Mouse (Mus musculus) C2C12 (cell line): ENCODE data around the gene Gas2l3.

Experiments
- CTCF ChIP-seq: IDR thresholded peaks from one replicate; pipeline ENCODE4 v1.5.1; 2011; ENCODE audit not compliant: control insufficient read depth, insufficient read depth, insufficient read length
- MYOG ChIP-seq: IDR thresholded peaks from one replicate; pipeline ENCODE4 v1.6.1; 2011; ENCODE audit not compliant: control insufficient read depth, insufficient read length; ENCODE audit errors: extremely low read depth

DNA sequence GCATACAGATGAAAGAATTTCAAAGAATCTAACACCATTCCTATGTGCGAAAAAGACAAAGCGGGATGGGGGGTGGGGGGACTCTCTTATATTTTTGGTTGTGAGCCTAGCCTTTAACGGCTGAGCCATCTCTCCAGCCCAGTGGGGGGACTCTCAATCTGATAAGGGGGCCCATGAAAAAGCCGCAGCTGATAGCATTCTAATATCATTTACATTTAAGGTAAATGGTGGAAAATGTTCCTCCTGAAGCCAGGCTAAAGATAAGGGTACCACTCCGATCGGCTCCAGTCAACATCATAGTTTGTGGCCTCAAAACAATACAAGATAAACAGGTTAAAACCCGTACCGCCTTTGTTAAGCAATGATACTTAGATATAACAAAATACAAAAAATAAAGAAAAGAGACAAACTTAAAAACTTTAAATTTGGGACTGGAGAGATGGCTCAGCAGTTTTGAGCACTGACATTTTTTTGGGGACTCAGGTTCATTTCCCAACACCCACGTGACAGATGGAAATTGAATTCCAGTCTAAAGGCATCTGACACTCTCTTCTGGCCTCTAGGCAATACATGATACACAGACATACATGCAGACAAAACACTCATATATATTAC lies 20.5 kb downstream of the Gas2l3 start:
- TF ChIP-seq CTCF (no peak), MYOG (no peak)
